Mouse (Mus musculus): Measurements from ENCODE around the gene Hint1.
"Not testable (repeated sequence)": the region's sequence is repeated elsewhere in the genome, so short reads cannot be mapped to it uniquely, and the experiment has no call there.

Hint1 gene

DNA sequence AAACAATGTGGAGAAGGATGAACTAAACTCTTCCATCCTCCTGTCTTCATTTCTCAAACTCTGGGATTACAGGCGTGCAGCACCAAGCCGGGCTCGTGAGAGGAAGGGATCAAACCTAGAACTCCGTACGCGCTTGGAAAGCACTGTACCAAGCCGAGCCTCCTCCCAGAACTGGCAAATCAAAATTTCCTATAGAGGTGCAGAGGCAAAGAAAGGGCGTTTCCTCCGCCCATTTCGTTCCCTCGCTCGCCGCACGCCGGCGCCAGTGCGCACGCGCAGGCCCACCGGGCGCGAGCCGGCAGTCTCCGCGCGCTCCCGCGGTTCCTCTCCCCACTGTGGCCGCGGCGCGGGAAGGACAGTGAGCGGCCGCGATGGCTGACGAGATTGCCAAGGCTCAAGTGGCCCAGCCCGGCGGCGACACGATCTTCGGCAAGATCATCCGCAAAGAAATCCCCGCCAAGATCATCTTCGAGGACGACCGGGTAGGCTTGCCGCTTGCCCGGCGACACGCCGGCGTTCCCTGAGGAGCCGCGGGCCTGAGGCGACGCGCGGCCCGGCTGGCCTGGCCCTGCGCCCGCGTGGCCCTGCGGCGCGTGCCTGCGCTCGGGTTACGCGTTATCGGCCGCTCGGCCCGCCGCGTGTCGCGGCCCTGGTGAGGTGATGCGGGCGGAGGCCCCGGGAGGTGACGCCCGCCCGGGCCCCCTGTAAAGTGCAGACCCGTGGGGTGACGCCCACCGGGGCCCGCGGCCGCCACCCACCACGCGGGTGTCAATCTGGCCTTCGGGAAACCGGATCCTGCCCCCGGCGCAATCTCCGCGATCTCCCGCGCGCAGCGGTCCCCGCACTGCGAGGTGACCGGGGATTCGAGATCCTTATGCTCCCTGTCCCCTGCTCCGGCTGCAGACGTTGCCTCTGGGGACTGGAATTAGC lies at the start of gene Hint1:
Hint1 (plus strand) TSS at position 265 of the 930 bp plus-strand sequence.
- DNase-seq = peak; percentile 86 to 92

DNA sequence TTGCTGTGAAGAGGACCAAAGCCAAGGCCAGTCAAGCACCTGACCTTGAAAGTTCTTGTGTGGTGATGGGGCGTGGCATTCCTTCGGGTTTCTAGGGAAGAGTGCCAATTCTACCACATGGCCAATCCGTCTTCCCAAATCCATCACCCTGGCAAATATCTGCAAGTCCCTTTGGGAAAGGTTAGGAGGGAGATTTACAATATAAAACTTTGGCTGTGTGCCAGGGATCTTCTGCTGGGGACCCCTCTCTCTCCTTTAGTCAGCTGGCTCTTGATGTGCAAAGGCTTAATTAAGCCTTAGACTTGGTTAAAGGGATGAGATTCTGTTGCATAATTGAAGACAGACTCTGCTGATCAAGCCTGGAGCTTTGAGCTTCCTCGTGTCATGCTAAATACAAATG lies 48.7 kb upstream of the Hint1 start:
- DNase-seq = no peak

DNA sequence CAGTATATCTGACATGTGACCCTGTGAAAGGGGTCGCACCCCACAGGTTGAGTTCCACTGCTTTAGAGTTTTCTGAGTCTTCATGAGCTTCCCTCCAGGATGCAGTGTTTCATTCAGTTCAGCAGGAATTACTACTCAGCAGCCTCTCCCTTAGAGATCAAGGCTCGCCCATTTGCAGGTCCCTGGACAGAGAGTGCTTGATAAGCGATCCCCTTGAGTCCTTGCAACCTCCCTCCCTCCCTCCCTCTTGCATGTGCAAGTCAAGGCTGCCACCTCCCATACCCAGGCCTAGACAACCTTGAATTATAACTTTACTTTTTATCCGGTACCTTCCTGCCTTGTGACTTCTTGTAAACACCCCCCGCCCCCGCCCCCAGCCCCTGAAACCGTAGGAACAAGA lies 46.7 kb upstream of the Hint1 start:
- no peak for DNase-seq

DNA sequence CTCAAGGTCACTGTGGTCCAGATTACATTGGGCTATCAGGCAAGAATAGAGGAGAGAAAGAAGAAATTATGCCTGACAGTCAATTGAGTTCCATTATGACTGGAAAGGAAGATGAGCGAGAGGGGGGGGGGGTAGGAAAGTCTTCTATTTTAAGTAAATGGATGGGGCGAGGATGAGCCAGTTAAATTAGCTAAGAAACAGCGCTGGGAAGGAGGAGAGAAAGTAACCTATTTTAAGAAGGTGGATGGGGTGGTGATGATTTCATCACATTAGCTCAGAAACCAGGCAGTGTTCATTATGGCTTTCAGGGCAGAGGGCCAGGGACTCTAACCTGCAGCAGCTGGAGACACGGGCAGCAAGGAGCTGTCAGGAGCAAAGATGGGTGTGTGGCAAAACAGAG lies 42.7 kb upstream of the Hint1 start:
- no peak for DNase-seq

DNA sequence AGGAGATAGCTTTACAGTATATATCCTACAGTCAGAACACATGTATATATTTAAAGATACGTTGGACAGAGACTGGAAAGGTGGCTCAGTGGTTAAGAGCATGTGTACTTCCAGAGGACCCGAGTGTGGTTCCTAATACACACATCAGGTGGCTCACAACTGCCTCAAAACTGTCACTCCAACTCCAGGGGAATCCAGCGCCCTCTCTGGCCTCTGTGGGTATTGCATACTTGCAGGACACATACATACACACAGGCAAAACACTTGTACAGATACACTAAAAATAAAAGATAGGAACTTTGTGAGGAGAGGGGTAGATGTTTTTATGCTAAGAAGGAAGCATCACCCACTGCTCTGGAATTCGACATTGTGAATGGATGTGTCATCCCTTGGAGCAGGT lies 40.4 kb upstream of the Hint1 start:
- no peak for DNase-seq

DNA sequence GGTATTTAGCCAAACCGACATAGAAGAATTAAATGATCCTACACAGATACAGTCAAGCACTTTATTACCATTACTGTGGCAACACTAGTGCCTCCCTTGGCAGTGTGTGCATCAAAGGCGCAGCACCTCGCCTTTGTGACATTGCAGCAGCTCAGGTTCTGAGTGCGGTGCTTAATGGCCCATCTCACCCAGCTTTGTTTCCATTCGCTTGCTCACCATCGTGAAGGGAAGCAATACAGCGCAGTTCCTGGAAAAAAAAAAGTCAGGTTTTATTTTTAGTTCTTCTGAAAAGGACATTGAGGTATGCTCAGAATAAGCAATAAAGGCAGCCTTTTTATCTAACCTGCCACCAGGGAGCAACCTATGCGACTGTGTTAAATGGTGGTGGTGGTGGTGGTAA lies 39.4 kb upstream of the Hint1 start:
- peak in 1 of 2 experiments; percentile 34 for DNase-seq

DNA sequence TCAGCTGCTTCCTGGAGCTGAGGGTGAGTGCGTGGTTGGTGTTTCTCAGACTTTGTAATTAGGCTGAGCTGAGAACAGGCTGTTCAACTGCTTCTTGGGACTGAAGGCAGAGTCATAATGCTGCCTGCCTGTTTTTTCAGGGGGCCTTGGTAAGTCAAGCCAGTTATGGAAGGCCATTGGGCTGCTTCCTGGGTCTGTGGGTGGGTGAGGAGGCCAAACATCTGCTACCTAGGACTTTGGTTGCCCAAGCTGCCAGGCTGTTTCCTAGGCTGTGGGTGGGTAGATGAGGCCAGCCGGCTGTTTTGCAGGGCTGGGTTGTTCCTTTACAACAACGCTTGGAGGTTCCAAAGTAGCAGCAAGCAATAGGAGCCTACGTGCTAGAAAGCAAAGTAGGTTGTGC lies 32.4 kb upstream of the Hint1 start:
- DNase-seq = no peak

DNA sequence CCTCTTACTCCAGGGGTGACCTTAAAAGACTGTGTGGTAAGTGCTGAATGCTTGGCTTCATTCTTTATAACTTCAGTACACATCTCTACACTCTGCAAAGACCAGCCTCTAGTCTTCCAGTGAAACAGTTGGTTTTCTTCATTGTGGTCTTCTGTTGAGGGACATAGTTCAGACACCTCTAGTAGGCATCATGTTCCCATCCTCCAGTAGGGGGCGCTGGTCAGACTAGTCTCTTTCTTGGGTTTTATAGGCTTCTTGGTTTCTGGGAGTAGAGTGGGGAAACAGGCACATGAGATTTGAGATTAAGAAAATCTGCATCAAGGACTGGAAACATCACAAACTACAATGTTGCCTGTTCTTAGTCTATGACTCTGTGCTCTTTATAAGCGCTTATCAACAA lies 31.6 kb upstream of the Hint1 start:
- DNase-seq = no peak

DNA sequence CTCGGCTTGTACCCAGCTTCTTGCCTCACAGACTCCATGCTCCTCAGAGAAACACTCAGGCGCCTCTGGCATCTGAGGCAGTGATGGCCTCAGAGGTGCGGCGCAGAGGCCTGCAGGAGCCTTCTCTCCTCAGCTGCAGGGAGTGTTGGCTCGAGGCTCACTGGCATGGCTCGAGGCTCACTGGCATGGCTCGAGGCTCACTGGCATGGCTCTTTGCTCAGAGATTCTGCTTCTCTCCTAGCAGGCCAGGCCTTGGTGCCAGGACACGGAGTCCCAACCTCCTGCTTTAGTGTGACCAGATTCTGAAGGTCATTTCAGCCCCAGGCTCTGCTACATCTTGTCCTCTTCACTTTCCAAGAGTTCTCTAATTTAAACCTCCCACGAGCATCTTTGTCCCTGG lies 30.1 kb upstream of the Hint1 start:
- no peak for DNase-seq

DNA sequence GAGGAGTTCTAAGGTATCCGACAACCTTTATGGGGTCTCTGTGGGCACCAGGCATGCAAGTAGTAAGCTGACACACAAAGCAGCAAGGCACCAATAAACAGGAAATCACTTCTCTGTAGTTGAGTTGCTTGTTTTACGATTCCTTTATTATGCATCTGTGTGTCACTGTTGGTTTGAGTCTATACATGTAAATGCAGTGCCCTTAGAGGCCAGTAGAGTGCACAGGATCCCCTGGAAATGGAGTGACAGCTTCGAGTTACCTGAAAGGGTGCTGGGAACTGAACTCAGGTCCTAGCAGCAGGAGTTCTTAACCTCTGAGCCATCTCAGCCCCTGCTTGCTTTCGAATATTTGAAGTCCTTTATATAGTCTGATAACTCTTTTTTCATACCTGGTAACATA lies 26.5 kb upstream of the Hint1 start:
- no peak for DNase-seq

DNA sequence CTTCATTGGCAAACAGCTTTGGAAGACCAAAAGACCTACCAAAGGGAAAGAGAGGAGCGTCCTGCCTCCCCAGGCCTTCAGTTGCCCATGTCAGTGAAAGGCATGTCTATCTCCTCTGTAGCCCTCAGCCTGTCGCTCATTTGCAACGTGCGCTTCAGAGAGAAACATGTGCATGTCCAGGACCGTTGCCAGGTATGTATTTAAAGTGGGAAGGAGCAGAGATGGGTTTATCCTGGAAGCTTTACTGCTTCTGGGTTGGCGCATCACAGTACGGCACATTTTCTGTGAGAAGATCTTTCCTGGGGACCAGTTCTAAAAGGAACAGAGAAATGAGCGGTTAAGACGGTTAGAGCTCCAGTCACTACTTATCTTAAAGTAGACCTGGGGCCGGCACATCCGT lies 25.3 kb upstream of the Hint1 start:
- no peak for DNase-seq

DNA sequence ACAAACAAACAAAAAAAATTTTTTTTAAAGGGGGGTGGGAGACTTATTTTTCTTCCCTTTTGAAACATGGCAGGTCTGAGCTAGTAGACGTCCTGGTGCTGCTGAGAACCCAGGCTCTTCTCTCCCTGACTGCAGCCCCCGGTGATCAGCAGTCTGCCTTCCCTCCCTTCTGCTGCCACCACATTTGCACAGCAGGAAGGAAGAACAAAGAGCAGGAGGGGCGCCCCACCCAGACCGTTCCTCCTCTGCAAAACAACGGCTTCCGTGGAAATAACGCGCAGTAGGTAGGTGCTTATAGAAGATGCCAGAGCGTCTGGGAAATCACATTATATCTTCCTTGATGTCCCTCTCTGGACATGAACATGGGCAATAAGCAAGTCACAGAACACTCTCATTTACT lies 21.8 kb upstream of the Hint1 start:
- peak; percentile 43 to 53 for DNase-seq

DNA sequence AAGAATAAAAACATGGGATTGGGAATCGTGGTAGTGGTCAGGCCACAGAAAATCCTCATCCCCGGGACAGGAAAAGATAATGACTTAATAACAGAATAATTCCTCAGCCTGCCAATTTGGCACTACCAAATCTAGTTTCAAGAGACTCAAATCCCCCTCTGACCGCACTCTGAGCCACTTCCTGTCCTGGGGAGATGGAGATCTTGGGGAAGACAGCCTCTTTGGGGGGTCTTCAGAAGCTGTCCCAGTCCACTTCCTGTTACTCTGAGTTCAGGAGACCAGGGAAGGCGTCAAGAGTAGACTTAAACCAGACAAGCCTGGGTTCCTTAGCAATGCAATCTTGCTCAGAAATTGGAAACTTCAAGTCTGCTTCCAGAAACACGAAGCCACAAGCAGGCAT lies 21.2 kb upstream of the Hint1 start:
- DNase-seq = no peak

DNA sequence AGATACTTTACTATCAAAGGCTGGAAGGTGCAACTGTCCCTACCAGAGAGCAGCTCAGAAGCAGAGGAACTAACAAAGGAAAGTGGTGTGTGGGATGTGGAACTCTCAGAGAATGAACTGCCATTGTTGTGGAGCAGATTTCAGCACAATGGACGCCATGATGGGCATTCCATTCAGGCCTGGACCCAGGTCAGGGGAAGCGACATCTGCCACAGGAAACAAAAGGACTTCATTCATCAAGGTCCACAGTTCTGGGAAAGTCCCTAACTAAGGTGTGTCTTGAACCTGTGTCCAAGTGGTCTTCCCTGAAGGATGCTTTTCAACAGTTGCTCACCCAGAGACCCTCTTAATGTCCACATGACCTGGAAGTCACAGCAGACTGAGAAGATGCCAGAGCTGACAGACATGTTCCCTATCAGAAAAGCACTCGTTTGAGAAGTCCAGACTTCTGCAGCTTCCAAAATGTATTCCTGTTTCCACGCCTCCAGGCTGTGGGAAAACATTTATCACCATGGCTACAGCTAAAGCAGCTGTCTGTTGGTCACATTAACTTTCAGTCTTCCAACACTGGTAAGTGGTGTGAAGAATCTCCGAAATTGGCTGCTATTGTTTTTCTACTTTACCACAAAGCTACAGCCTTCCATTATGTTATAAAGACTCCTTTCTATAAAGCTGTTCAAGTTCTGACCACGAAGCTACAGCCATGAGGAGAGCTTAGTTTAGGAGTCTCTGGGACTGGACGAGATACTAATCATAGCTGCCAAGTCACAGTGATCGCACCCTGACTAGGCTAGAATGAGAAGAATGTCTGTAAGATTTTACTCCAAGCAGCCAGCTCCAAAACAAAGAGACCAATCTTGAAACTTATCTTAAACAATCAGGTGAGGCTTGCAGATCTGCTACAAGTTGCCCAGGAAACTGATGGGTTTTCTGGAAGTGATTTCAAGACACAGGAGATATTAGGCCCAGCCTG lies 20.4 kb upstream of the Hint1 start:
- DNase-seq = no peak

DNA sequence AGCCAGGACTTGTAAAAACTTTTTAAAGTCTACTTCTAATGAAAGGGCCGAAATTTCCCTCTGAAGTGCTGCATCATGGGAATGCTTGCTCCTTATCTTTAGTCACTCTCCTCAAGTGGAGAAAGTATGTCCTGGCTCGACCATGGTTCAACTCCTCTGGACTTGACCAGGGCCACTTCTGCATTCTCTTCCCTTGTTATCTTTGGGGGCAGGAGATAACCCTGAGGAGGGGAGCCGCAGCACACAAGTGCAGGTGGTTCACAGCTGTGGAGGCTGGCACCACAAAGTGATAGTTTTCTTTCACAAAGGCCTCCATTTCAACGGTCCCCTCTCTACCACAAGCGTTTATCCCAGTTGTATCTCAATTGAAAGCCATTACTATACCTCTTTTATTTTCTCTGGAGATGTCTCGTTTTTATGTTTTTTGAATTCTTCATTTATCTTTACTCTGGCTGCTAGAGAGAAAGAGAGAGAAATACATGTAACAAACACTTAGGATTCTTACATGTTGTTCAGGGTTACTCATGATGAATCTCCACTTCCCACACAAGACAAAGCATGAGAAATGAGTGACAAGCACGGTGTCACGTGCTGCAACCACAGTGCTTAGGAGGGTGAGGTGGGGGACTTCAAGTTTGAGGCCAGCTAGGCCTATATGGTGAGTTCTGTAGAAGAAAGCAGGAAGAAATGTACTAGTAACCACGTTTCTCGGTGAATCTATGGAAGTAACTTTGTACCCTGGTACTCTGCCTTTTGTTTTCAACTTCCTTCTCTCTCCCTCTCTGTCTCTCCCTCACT lies 16.0 kb upstream of the Hint1 start:
- no peak for DNase-seq

DNA sequence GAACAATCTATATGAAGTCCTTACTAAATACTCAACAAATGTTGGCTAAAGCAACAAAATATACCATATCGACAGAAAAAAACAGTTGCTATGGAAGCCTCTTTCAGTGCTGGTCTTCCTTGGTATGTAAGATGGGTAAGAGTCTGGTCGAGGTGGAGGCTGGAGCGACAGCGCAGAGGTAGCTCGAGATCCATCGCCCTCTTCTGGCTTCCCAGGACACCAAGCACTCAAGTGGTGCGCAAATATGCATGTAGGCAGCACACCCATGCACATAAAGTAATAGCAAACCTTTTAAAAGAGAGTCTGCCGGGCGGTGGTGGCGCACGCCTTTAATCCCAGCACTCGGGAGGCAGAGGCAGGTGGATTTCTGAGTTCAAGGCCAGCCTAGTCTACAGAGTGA lies 14.5 kb upstream of the Hint1 start:
- no peak for DNase-seq

DNA sequence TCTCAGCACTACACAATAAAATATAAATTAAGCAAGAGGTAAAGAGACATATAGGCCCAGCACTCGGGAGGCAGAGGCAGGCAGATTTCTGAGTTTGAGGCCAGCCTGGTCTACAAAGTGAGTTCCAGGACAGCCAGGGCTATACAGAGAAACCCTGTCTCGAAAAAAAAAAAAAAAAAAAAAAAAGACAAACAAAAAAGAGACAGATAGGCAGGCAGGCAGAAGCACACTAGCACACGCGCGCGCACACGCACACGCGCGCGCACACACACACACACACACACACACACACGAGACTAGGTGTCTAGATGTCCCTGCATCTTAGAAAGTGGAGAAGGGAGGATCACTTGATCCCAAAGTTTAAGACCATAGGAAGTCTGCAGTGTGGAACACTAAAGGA lies 7.3 kb upstream of the Hint1 start:
- DNase-seq = not testable (repeated sequence)

DNA sequence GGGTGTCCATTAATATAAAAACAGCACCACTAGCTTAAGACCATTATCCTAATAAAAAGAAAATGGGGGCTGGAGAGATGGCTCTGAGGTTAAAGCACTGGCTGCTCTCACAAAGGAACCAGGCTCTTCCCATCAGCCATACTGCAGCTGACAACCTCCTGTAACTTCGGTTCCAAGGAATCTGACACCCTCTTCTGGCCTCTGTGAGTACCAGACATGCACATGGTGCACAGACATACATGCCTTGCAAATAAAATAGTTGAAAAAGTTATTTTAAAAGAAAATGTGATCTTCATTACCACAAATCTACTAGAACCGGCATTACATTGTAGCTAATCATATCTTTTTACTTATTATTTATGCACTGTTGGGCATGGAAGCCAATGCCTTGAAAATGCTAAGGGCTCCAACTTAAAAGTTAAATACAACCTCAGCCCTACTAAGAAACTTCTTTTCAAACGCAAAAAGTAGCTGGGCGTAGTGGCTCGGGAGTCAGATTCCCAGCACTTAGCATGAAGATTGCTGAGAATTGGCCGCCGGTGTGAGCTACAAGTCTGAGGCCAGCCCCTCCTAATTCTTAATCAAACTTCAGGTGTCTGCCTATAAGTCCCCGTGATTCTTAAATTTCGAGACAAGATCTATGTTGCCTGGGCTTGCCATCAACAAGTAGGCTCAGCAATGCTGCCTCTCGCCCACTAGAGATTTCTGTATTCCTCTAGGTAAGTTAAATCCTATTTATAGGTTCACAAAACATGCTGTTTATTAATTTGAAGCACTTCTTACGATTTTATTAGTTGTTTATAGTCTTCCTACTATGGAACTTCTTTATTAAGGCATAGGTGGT lies 6.6 kb upstream of the Hint1 start:
- DNase-seq = no peak

DNA sequence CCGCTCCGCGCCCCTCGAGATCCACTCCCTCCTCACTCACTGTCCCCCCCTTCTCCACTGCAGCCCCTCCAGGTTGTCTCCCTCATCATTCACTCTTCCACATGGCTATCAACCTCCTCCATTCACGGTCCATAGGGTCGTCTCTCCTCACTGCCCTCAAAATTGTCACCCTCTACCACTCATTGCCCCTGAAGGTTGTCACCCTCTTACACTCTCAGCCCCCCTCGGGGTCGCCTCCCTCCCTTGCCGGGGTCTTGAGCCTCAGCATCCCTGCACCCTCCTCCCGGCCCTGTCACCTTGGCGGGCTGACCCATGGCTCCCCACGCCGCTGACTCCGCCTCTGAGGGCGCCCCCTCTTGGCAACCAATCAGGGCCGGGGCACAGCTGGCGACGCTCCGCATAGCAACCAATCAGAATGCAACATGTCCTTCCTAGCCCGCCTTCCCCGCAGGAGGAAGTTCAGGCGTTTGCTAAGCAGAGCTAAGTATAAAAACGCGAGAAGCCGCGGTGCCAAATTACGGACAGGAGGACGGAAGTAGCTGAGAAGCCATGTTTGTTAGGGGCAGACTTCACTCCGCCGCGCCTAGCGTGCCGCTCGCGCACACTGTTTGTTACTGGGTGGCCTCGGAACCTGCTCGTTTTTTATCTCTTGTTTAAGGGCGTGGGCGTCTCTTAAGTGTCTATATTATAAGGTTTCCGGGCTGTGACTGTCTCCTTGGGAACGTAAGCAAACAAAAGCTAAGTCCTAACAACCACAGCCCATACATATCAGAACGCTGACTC lies 5.7 kb upstream of the Hint1 start, which contains the start of gene Lyrm7:
Lyrm7 (minus strand) TSS at position 661 of the 783 bp plus-strand sequence.
- peak; percentile 93 to 94 for DNase-seq

DNA sequence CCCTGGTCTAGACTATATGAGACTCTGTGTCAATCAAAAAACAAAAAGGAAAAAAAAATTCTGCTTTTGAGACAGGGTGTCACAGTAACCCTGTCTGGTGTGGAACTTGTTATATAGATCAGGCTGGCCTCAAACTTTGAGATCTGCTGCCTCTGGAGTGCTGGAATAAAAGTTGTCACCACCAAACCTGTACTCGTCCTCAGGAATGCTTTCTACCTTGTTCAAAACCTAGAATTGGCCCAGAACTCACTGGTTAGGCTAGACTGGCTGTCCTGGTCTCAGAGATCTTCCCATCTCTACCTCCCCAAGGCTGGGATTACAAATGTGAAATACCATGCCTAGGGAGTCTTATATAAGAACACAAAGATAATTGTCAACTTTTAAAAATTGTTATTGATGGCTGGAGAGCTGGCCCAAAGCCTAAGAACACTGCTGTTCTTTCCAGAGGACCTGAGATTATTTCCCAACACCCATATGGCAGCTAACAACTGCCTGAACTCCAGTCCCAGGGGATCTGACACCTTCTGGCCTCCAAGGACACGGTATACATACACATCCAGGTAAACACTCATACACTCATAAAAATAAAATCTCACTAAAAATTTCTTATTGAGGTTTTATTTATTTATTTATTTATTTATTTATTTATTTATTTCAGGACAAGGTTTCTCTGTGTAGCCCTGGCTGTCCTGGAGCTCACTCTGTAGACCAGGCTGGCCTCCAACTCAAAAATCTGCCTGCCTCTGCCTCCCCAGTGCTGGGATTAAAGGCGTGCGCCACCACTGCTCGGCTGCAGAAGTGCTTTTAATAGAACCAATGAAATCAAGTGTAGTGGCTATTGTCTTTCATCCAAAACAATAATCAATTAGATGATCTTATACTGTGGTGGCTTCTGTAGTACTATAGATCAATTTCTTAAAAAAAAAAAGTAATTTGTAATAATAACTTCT lies 4.4 kb upstream of the Hint1 start:
- DNase-seq = no peak
